ENCODE assay signal across 31 mouse cellular contexts in genomic region chr8:77552491-77552890, GRCm38 (mm10).
"Had no signal": no experiment of that assay in that cellular context is flagged by ENCODE, and none has a peak within 500 bp of the region (broad histone marks: within the 10 kb centered on the region; RNA-seq: fewer than 3 reads in every experiment).

No protein-coding gene starts in this region.

- H3K27ac ChIP-seq: left cerebral cortex, adult 2 months; limb, embryonic 10.5 days; limb, embryonic 12.5 days; limb, embryonic 13.5 days; limb, embryonic 15.5 days; liver, embryonic 12.5 days; liver, embryonic 13.5 days; liver, embryonic 14.5 days; liver, embryonic 15.5 days; lung, embryonic 15.5 days; macrophage; midbrain, embryonic 10.5 days; midbrain, embryonic 12.5 days; midbrain, embryonic 13.5 days; neural tube, embryonic 12.5 days had no signal

- H3K9ac ChIP-seq: limb, embryonic 12.5 days; limb, embryonic 13.5 days; limb, embryonic 15.5 days; liver, embryonic 12.5 days; liver, embryonic 13.5 days; liver, embryonic 14.5 days; liver, embryonic 15.5 days; liver, postnatal 0 days; lung, embryonic 14.5 days; lung, embryonic 15.5 days; midbrain, embryonic 12.5 days; midbrain, embryonic 13.5 days; neural tube, embryonic 12.5 days had no signal

- ATAC-seq: liver, embryonic 12.5 days; liver, postnatal 0 days; lung, postnatal 0 days; midbrain, embryonic 13.5 days; midbrain, embryonic 16.5 days had no signal

- DNase-seq: left cerebral cortex, postnatal 4 days; liver; liver, embryonic 13.5 days; liver, postnatal 0 days; lung, adult 18-20 months; lung, adult 2 months; lung, embryonic 14.5 days; lung, postnatal 10 days; lung, postnatal 14 days; lung, postnatal 36 days; lung, postnatal 4 days; midbrain, embryonic 14.5 days had no signal

- H3K4me1 ChIP-seq: limb, embryonic 12.5 days had no signal

- H3K4me2 ChIP-seq: limb, embryonic 12.5 days; limb, embryonic 13.5 days; limb, embryonic 15.5 days; liver, embryonic 11.5 days; liver, embryonic 12.5 days; liver, embryonic 13.5 days; liver, embryonic 15.5 days; lung, embryonic 14.5 days; lung, embryonic 15.5 days; midbrain, embryonic 12.5 days; midbrain, embryonic 13.5 days; neural tube, embryonic 12.5 days had no signal

- H3K4me3 ChIP-seq: left cerebral cortex, adult 2 months; limb, embryonic 10.5 days; limb, embryonic 12.5 days; limb, embryonic 13.5 days; limb, embryonic 15.5 days; liver, embryonic 12.5 days; liver, embryonic 13.5 days; liver, embryonic 15.5 days; lung, embryonic 15.5 days; megakaryocyte, embryonic 14.5 days; midbrain, embryonic 10.5 days; midbrain, embryonic 12.5 days; midbrain, embryonic 13.5 days; myocyte; neural tube, embryonic 12.5 days had no signal

- H3K27me3 ChIP-seq: limb, embryonic 12.5 days; limb, embryonic 13.5 days; limb, embryonic 15.5 days; liver, embryonic 12.5 days; liver, embryonic 13.5 days; liver, embryonic 15.5 days; lung, embryonic 15.5 days; megakaryocyte, embryonic 14.5 days; midbrain, embryonic 12.5 days; midbrain, embryonic 13.5 days; neural tube, embryonic 12.5 days had no signal

- H3K9me3 ChIP-seq: limb, embryonic 10.5 days; limb, embryonic 12.5 days; limb, embryonic 15.5 days; liver, embryonic 12.5 days; liver, embryonic 13.5 days; liver, embryonic 15.5 days; lung, embryonic 15.5 days; midbrain, embryonic 10.5 days; midbrain, embryonic 12.5 days; midbrain, embryonic 13.5 days; neural tube, embryonic 12.5 days had no signal
